Mouse (Mus musculus) kidney, postnatal 14 days (tissue): Measurements from ENCODE around the gene Nphp4.

Source experiments
- DNase-seq: peaks from one replicate; pipeline ENCODE4 v3.0.0; 2022; ENCODE audit warnings: mixed read lengths

Nphp4 gene

GRCm38 (mm10) chr4:152476427-152477023 lies at the start of gene Nphp4:
Gene Nphp4, plus strand, starts transcription at chr4:152476706.
- DNase-seq, result no peak

- DNase-seq, result no peak
Observed at GRCm38 (mm10) chr4:152428259-152428658, 48.2 kb upstream of the Nphp4 start.

- peak; percentile 18 for DNase-seq
Observed at GRCm38 (mm10) chr4:152432308-152432707, 44.2 kb upstream of the Nphp4 start.

GRCm38 (mm10) chr4:152434836-152435235 lies 41.7 kb upstream of the Nphp4 start:
- DNase-seq, result peak; percentile 87

- DNase-seq, result peak; percentile 65
Observed at GRCm38 (mm10) chr4:152435255-152435654, 41.3 kb upstream of the Nphp4 start.

GRCm38 (mm10) chr4:152440882-152441281 lies 35.6 kb upstream of the Nphp4 start:
- DNase-seq, result peak; percentile 16

- no peak for DNase-seq
Observed at GRCm38 (mm10) chr4:152441536-152441935, 35.0 kb upstream of the Nphp4 start.

- no peak for DNase-seq
Observed at GRCm38 (mm10) chr4:152446178-152446577, 30.3 kb upstream of the Nphp4 start.

GRCm38 (mm10) chr4:152447731-152448665 lies 28.5 kb upstream of the Nphp4 start:
- DNase-seq, result no peak

GRCm38 (mm10) chr4:152448666-152449018 lies 27.9 kb upstream of the Nphp4 start:
- DNase-seq, result no peak

GRCm38 (mm10) chr4:152451371-152451770 lies 25.1 kb upstream of the Nphp4 start:
- DNase-seq, result no peak

- no peak for DNase-seq
Observed at GRCm38 (mm10) chr4:152453079-152453478, 23.4 kb upstream of the Nphp4 start.

GRCm38 (mm10) chr4:152454153-152454552 lies 22.4 kb upstream of the Nphp4 start:
- DNase-seq, result no peak

- no peak for DNase-seq
Observed at GRCm38 (mm10) chr4:152456609-152457008, 19.9 kb upstream of the Nphp4 start.

GRCm38 (mm10) chr4:152457673-152458072 lies 18.8 kb upstream of the Nphp4 start:
- no peak for DNase-seq

GRCm38 (mm10) chr4:152462516-152462915 lies 14.0 kb upstream of the Nphp4 start:
- DNase-seq, result peak; percentile 70

GRCm38 (mm10) chr4:152463147-152463546 lies 13.4 kb upstream of the Nphp4 start:
- DNase-seq, result no peak

- no peak for DNase-seq
Observed at GRCm38 (mm10) chr4:152465116-152465515, 11.4 kb upstream of the Nphp4 start.

- no peak for DNase-seq
Observed at GRCm38 (mm10) chr4:152466601-152467000, 9.9 kb upstream of the Nphp4 start.

- no peak for DNase-seq
Observed at GRCm38 (mm10) chr4:152467951-152468350, 8.6 kb upstream of the Nphp4 start.

- DNase-seq, result no peak
Observed at GRCm38 (mm10) chr4:152475941-152476340, 565 bp upstream of the Nphp4 start.

- DNase-seq, result no peak
Observed at GRCm38 (mm10) chr4:152477106-152477465, 580 bp downstream of the Nphp4 start.

- peak; percentile 99 for DNase-seq
Observed at GRCm38 (mm10) chr4:152477466-152478223, 1.1 kb downstream of the Nphp4 start, which contains the start of gene Kcnab2. Gene Kcnab2, minus strand, starts transcription at chr4:152477871.

GRCm38 (mm10) chr4:152478224-152478567 lies 1.7 kb downstream of the Nphp4 start:
- no peak for DNase-seq
